Mouse (Mus musculus): Measurements from ENCODE around the gene Rbbp8nl. TPM values are rescaled to one million over a fixed set of nuclear protein-coding genes. Genes with fewer than 3 reads are reported as not detected.
"Not testable (repeated sequence)": the region's sequence is repeated elsewhere in the genome, so short reads cannot be mapped to it uniquely, and the experiment has no call there.

Rbbp8nl gene
- total and polyA plus RNA-seq, 2 experiments from 2014 or later: not detected

DNA sequence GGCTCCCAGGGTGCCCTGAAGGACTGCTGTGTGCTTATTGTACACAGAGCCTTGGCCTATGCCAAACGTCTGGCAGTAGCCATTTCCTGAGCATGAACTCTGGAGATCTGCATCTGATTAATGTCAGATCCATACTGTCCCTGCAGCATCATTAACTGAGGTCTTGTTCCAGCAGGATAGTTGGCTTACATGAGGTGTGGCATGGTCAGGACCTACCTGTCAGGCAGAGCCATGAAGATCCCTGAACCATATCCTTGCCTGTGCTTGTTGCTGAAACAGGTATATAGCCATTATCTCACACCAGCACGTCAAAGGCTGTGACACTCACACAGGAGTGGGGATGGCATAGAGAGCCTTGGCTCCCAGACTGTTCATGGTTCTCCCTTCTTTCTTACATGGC lies 21.7 kb downstream of the Rbbp8nl start:
- no peak for TF ChIP-seq CTCF (IDR thresholded peaks at IDR 0.05; ENCODE audit: low read depth)
- H3K27me3 ChIP-seq (ENCODE audit: insufficient read depth, low read length): no peaks in the 10 kb centered on the region
- H3K4me1 ChIP-seq (ENCODE audit: insufficient read depth): peaks cover 11% of the 10 kb centered on the region
- no peak overlapping the region for H3K9ac ChIP-seq
- ATAC-seq: no peak
- H3K4me2 ChIP-seq (ENCODE audit: low read depth): no peak overlapping the region
- H3K4me3 ChIP-seq (ENCODE audit: low read depth, low read length): no peak overlapping the region
- WGBS: 66% methylated on average over 2 of the region's 2 CpGs
- H3K27ac ChIP-seq (ENCODE audit: low read depth, low read length): no peak overlapping the region
- H3K9me3 ChIP-seq (ENCODE audit: low read length): no peaks in the 10 kb centered on the region
- DNase-seq: no peak
- H3K36me3 ChIP-seq (ENCODE audit: insufficient read depth): peaks cover 46% of the 10 kb centered on the region

DNA sequence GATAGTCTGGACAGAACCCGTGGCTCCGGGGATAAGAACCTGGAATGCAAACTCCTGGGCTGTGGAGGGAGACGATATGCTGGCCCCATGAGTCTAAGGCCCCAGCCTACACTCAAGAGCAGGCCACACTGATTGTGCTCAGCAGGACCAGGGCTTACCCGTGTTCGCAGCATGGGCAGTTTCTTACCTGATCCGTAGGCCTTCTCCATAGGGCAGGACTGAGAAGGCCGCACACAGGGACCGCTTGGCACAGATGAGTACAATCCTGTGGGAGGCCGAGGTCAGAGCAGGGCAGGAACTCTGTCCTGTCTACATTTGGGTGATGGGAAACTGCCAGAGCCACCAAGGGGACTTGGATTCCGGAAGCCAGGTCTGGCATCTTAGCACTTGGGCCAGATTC lies 26.8 kb downstream of the Rbbp8nl start:
- Histone ChIP-seq H3K27me3 (ENCODE audit: insufficient read depth, low read length) (no peaks in the 10 kb centered on the region), H3K27ac (ENCODE audit: low read depth, low read length) (no peak overlapping the region), H3K9me3 (ENCODE audit: low read length) (no peaks in the 10 kb centered on the region), H3K4me2 (ENCODE audit: low read depth) (no peak overlapping the region), H3K4me1 (ENCODE audit: insufficient read depth) (0 out of 2 replicates have a peak, but pooled peaks cover 3% of the 10 kb centered on the region), H3K9ac (no peak overlapping the region), H3K36me3 (ENCODE audit: insufficient read depth) (peaks cover 63% of the 10 kb centered on the region), H3K4me3 (ENCODE audit: low read depth, low read length) (no peak overlapping the region)
- 88% methylated on average over 10 of the region's 10 CpGs for WGBS
- DNase-seq: no peak
- no peak for TF ChIP-seq CTCF (IDR thresholded peaks at IDR 0.05; ENCODE audit: low read depth)
- no peak for ATAC-seq

GRCm38 (mm10) chr2:180262441-180262840 lies 27.2 kb downstream of the Rbbp8nl start:
- 82% methylated on average over 3 of the region's 3 CpGs for WGBS
- H3K4me3 ChIP-seq (ENCODE audit: low read depth, low read length): no peak overlapping the region
- no peak overlapping the region for H3K27ac ChIP-seq (ENCODE audit: low read depth, low read length)
- DNase-seq (no peak), ATAC-seq (no peak)
- H3K4me1 ChIP-seq (ENCODE audit: insufficient read depth): 0 out of 2 replicates have a peak, but pooled peaks cover 4% of the 10 kb centered on the region
- H3K36me3 ChIP-seq (ENCODE audit: insufficient read depth): peaks cover 59% of the 10 kb centered on the region
- no peaks in the 10 kb centered on the region for H3K9me3 ChIP-seq (ENCODE audit: low read length)
- H3K9ac ChIP-seq: no peak overlapping the region
- H3K27me3 ChIP-seq (ENCODE audit: insufficient read depth, low read length): no peaks in the 10 kb centered on the region
- TF ChIP-seq CTCF (IDR thresholded peaks at IDR 0.05; ENCODE audit: low read depth): no peak
- H3K4me2 ChIP-seq (ENCODE audit: low read depth): no peak overlapping the region

- 0 out of 2 replicates have a peak, but pooled peaks cover 4% of the 10 kb centered on the region for H3K4me1 ChIP-seq (ENCODE audit: insufficient read depth)
- no peak overlapping the region for H3K4me2 ChIP-seq (ENCODE audit: low read depth)
- 90% methylated on average over 7 of the region's 7 CpGs for WGBS
- DNase-seq (no peak), ATAC-seq (no peak)
- H3K36me3 ChIP-seq (ENCODE audit: insufficient read depth): peaks cover 55% of the 10 kb centered on the region
- no peaks in the 10 kb centered on the region for H3K27me3 ChIP-seq (ENCODE audit: insufficient read depth, low read length)
- no peak overlapping the region for H3K4me3 ChIP-seq (ENCODE audit: low read depth, low read length)
- TF ChIP-seq CTCF (IDR thresholded peaks at IDR 0.05; ENCODE audit: low read depth): no peak
- no peak overlapping the region for H3K27ac ChIP-seq (ENCODE audit: low read depth, low read length)
- no peak overlapping the region for H3K9ac ChIP-seq
- no peaks in the 10 kb centered on the region for H3K9me3 ChIP-seq (ENCODE audit: low read length)
Observed at GRCm38 (mm10) chr2:180261901-180262300, 27.8 kb downstream of the Rbbp8nl start.

- 0 out of 2 replicates have a peak, but pooled peaks cover 4% of the 10 kb centered on the region for H3K4me1 ChIP-seq (ENCODE audit: insufficient read depth)
- DNase-seq (no peak), ATAC-seq (no peak)
- WGBS: 63% methylated on average over 8 of the region's 8 CpGs
- no peak overlapping the region for H3K4me3 ChIP-seq (ENCODE audit: low read depth, low read length)
- H3K4me2 ChIP-seq (ENCODE audit: low read depth): no peak overlapping the region
- H3K27ac ChIP-seq (ENCODE audit: low read depth, low read length): no peak overlapping the region
- no peaks in the 10 kb centered on the region for H3K9me3 ChIP-seq (ENCODE audit: low read length)
- H3K27me3 ChIP-seq (ENCODE audit: insufficient read depth, low read length): no peaks in the 10 kb centered on the region
- no peak for TF ChIP-seq CTCF (IDR thresholded peaks at IDR 0.05; ENCODE audit: low read depth)
- peaks cover 49% of the 10 kb centered on the region for H3K36me3 ChIP-seq (ENCODE audit: insufficient read depth)
- no peak overlapping the region for H3K9ac ChIP-seq
Observed at GRCm38 (mm10) chr2:180260610-180261480, 28.8 kb downstream of the Rbbp8nl start.

DNA sequence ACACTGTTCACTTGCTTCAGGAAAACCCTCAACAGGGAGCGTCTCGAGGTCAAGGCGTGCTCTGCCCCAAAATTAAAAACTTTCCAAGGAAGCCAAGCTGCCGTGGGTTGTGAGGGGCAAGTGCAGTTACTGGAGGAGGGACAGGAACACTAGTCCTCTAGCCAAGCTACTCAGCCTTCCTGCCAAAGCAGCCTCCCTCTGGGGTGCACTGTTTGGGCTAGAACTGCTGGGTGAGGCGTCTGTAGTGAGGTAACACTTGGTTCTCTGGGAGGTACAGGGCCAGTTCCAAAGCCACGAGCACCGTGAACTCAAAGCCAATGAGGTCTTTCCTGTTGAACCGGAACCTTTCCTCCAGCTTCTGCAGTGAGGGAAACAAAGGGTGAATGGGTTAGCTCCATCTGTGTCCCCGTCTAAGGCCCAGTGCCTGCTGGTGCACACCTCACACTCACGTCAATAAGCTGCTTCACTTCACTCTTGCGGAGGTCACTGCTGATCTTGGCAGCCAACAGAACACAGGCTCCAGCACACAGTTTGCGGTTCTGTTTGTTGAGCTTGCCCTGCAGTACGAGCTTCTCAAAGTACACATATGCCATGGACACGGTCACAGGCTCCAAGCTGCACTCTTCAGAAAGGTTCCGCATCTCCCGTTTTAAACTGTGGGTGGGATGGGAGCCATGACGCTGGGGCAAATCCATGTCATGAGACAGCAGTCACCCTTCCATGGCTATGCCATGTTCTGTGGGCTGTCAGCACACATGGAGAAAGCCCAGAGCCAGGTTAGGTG lies 29.7 kb downstream of the Rbbp8nl start:
- H3K9ac ChIP-seq; H3K27ac ChIP-seq (ENCODE audit: low read depth, low read length); ATAC-seq; H3K4me1 ChIP-seq (ENCODE audit: insufficient read depth); H3K9me3 ChIP-seq (ENCODE audit: low read length); H3K27me3 ChIP-seq (ENCODE audit: insufficient read depth, low read length); H3K4me2 ChIP-seq (ENCODE audit: low read depth); DNase-seq; H3K4me3 ChIP-seq (ENCODE audit: low read depth, low read length): not testable (repeated sequence)
- 72% methylated on average over 17 of the region's 17 CpGs for WGBS
- peaks cover 49% of the 10 kb centered on the region for H3K36me3 ChIP-seq (ENCODE audit: insufficient read depth)

GRCm38 (mm10) chr2:180258951-180259484 lies 30.7 kb downstream of the Rbbp8nl start:
- peaks cover 48% of the 10 kb centered on the region for H3K36me3 ChIP-seq (ENCODE audit: insufficient read depth)
- H3K4me3 ChIP-seq (ENCODE audit: low read depth, low read length); H3K9ac ChIP-seq; H3K4me2 ChIP-seq (ENCODE audit: low read depth); H3K27me3 ChIP-seq (ENCODE audit: insufficient read depth, low read length); H3K27ac ChIP-seq (ENCODE audit: low read depth, low read length); H3K9me3 ChIP-seq (ENCODE audit: low read length); ATAC-seq; H3K4me1 ChIP-seq (ENCODE audit: insufficient read depth); DNase-seq: not testable (repeated sequence)
- 75% methylated on average over 10 of the region's 10 CpGs for WGBS
